Mouse (Mus musculus) E14TG2a.4 (cell line): Measurements from ENCODE around the gene 0610012G03Rik.

Source experiments
- CTCF ChIP-seq: conservative IDR thresholded peaks from 2 replicates; pipeline ENCODE4 v1.5.1; 2014; ENCODE audit warnings: low read length
- NANOG ChIP-seq: IDR thresholded peaks from 2 replicates; pipeline ENCODE4 v1.6.1; 2014; ENCODE audit warnings: borderline replicate concordance, low read length, mixed read lengths
- POU5F1 ChIP-seq: IDR thresholded peaks from 2 replicates; pipeline ENCODE4 v1.6.1; 2014; ENCODE audit warnings: low read length, borderline replicate concordance

GRCm38 (mm10) chr16:31924368-31924767 is 23.9 kb downstream of the 0610012G03Rik start:
- TF ChIP-seq CTCF (no peak), NANOG (no peak), POU5F1 (no peak)
